Mouse (Mus musculus): ENCODE measurements around the gene Zfp524. TPM values are rescaled to one million over a fixed set of nuclear protein-coding genes. Genes with fewer than 3 reads are reported as not detected.

Zfp524 gene
- polyA plus RNA-seq, 1 experiment from 2014 or later = 8.7 TPM

GRCm38 (mm10) chr7:5056651-5057263 is 42.5 kb downstream of the Zfp524 start:
- ATAC-seq (ENCODE audit: low FRiP score, low read depth) = no peak
- WGBS = 2% methylated on average over 55 of the region's 55 CpGs
- H3K36me3 ChIP-seq = no peaks in the 10 kb centered on the region
- no peaks in the 10 kb centered on the region for H3K9me3 ChIP-seq
- peak overlapping the region; percentile 69 for H3K9ac ChIP-seq
- peak overlapping the region; percentile 26; the same call in 1 of the 2 replicates for H3K27ac ChIP-seq
- H3K4me3 ChIP-seq = peak overlapping the region; percentile 44
- peaks cover 63% of the 10 kb centered on the region for H3K27me3 ChIP-seq (replicated peaks)
- peaks cover 47% of the 10 kb centered on the region for H3K4me1 ChIP-seq
- peak overlapping the region; percentile 68 for H3K4me2 ChIP-seq (replicated peaks)

- 37% methylated on average over 8 of the region's 8 CpGs for WGBS
- Histone ChIP-seq H3K27ac (no peak overlapping the region), H3K9me3 (no peaks in the 10 kb centered on the region), H3K27me3 (replicated peaks) (peaks cover 63% of the 10 kb centered on the region), H3K4me2 (replicated peaks) (peak overlapping the region; percentile 68), H3K4me1 (peaks cover 41% of the 10 kb centered on the region), H3K4me3 (peak overlapping the region; percentile 44), H3K36me3 (no peaks in the 10 kb centered on the region), H3K9ac (peak overlapping the region; percentile 69; the same call in 1 of the 2 replicates)
- ATAC-seq (ENCODE audit: low FRiP score, low read depth) = no peak
Measured at GRCm38 (mm10) chr7:5057381-5057780, 43.2 kb downstream of the Zfp524 start.

- no peak for ATAC-seq (ENCODE audit: low FRiP score, low read depth)
- H3K9ac ChIP-seq = no peak overlapping the region
- peak overlapping the region; percentile 68 for H3K4me2 ChIP-seq (replicated peaks)
- H3K4me3 ChIP-seq = peak overlapping the region; percentile 44; the same call in 1 of the 2 replicates
- H3K9me3 ChIP-seq = no peaks in the 10 kb centered on the region
- peaks cover 61% of the 10 kb centered on the region for H3K27me3 ChIP-seq (replicated peaks)
- 28% methylated on average over 11 of the region's 11 CpGs for WGBS
- no peaks in the 10 kb centered on the region for H3K36me3 ChIP-seq
- no peak overlapping the region for H3K27ac ChIP-seq
- peaks cover 37% of the 10 kb centered on the region for H3K4me1 ChIP-seq
Measured at GRCm38 (mm10) chr7:5057804-5058203, 43.6 kb downstream of the Zfp524 start.

GRCm38 (mm10) chr7:5058631-5059030 is 44.4 kb downstream of the Zfp524 start:
- H3K27ac ChIP-seq = no peak overlapping the region
- no peak overlapping the region for H3K9ac ChIP-seq
- no peaks in the 10 kb centered on the region for H3K9me3 ChIP-seq
- WGBS = 90% methylated on average over 1 of the region's 1 CpGs
- H3K4me3 ChIP-seq = no peak overlapping the region
- H3K4me1 ChIP-seq = peaks cover 32% of the 10 kb centered on the region
- H3K36me3 ChIP-seq = no peaks in the 10 kb centered on the region
- no peak overlapping the region; the same call in 1 of the 2 replicates for H3K4me2 ChIP-seq (replicated peaks)
- H3K27me3 ChIP-seq (replicated peaks) = peaks cover 53% of the 10 kb centered on the region
- ATAC-seq (ENCODE audit: low FRiP score, low read depth) = no peak

GRCm38 (mm10) chr7:5059421-5059820 is 45.2 kb downstream of the Zfp524 start:
- H3K4me1 ChIP-seq = peaks cover 32% of the 10 kb centered on the region
- no peak overlapping the region for H3K27ac ChIP-seq
- H3K9ac ChIP-seq = peak overlapping the region; percentile 80; the same call in 1 of the 2 replicates
- H3K4me2 ChIP-seq (replicated peaks) = peak overlapping the region; percentile 86
- H3K9me3 ChIP-seq = no peaks in the 10 kb centered on the region
- WGBS = 93% methylated on average over 12 of the region's 12 CpGs
- peaks cover 45% of the 10 kb centered on the region for H3K27me3 ChIP-seq (replicated peaks)
- H3K36me3 ChIP-seq = no peaks in the 10 kb centered on the region
- no peak for ATAC-seq (ENCODE audit: low FRiP score, low read depth)
- H3K4me3 ChIP-seq = no peak overlapping the region

GRCm38 (mm10) chr7:5060239-5060731 is 46.1 kb downstream of the Zfp524 start:
- peak overlapping the region; percentile 96 for H3K27ac ChIP-seq
- no peak; the same call in 1 of the 2 replicates for ATAC-seq (ENCODE audit: low FRiP score, low read depth)

GRCm38 (mm10) chr7:5060944-5061773 is 46.9 kb downstream of the Zfp524 start:
- Histone ChIP-seq H3K4me2 (replicated peaks) (peak overlapping the region; percentile 86), H3K27ac (peak overlapping the region; percentile 96), H3K9ac (peak overlapping the region; percentile 80), H3K27me3 (replicated peaks) (peaks cover 28% of the 10 kb centered on the region), H3K36me3 (peaks cover 4% of the 10 kb centered on the region; the same call in 1 of the 2 replicates), H3K9me3 (no peaks in the 10 kb centered on the region), H3K4me1 (peaks cover 41% of the 10 kb centered on the region), H3K4me3 (peak overlapping the region; percentile 70)
- ATAC-seq (ENCODE audit: low FRiP score, low read depth) = peak; percentile 91
- WGBS = under 1% methylated on average over 60 of the region's 60 CpGs

More at GRCm38 (mm10) chr7:5060239-5060731, 46.1 kb downstream of the Zfp524 start:
- H3K36me3 ChIP-seq = no peaks in the 10 kb centered on the region
- no peaks in the 10 kb centered on the region for H3K9me3 ChIP-seq
- H3K4me2 ChIP-seq (replicated peaks) = peak overlapping the region; percentile 86
- peaks cover 36% of the 10 kb centered on the region for H3K27me3 ChIP-seq (replicated peaks)
- H3K4me1 ChIP-seq = peaks cover 34% of the 10 kb centered on the region
- H3K9ac ChIP-seq = peak overlapping the region; percentile 80
- peak overlapping the region; percentile 70 for H3K4me3 ChIP-seq
- WGBS = 2% methylated on average over 27 of the region's 27 CpGs

- Histone ChIP-seq H3K27me3 (replicated peaks) (peaks cover 20% of the 10 kb centered on the region), H3K36me3 (peaks cover 11% of the 10 kb centered on the region), H3K9me3 (no peaks in the 10 kb centered on the region), H3K4me1 (peaks cover 36% of the 10 kb centered on the region), H3K4me3 (peak within 1 kb of the TSS; percentile 70), H3K9ac (peak within 1 kb of the TSS; percentile 80), H3K27ac (peak within 1 kb of the TSS; percentile 96), H3K4me2 (replicated peaks) (peak within 1 kb of the TSS; percentile 86)
- ATAC-seq (ENCODE audit: low FRiP score, low read depth) = peak; percentile 85
- under 1% methylated on average over 63 of the region's 65 CpGs for WGBS
Measured at GRCm38 (mm10) chr7:5061774-5062359, 47.7 kb downstream of the Zfp524 start, which contains the start of gene U2af2. TSS of gene U2af2 (plus strand) at chr7:5062143.

GRCm38 (mm10) chr7:5062360-5063001 is 48.3 kb downstream of the Zfp524 start:
- H3K9ac ChIP-seq = peak overlapping the region; percentile 80
- H3K9me3 ChIP-seq = no peaks in the 10 kb centered on the region
- under 1% methylated on average over 48 of the region's 51 CpGs for WGBS
- peak overlapping the region; percentile 70 for H3K4me3 ChIP-seq
- peak overlapping the region; percentile 86 for H3K4me2 ChIP-seq (replicated peaks)
- peaks cover 14% of the 10 kb centered on the region for H3K27me3 ChIP-seq (replicated peaks)
- H3K27ac ChIP-seq = peak overlapping the region; percentile 96
- H3K4me1 ChIP-seq = peaks cover 34% of the 10 kb centered on the region
- peaks cover 17% of the 10 kb centered on the region for H3K36me3 ChIP-seq
- peak; percentile 43 for ATAC-seq (ENCODE audit: low FRiP score, low read depth)

- Histone ChIP-seq H3K27me3 (replicated peaks) (no peaks in the 10 kb centered on the region), H3K4me3 (no peak overlapping the region), H3K36me3 (peaks cover 41% of the 10 kb centered on the region), H3K9me3 (no peaks in the 10 kb centered on the region), H3K27ac (no peak overlapping the region), H3K9ac (no peak overlapping the region), H3K4me2 (replicated peaks) (no peak overlapping the region), H3K4me1 (peaks cover 26% of the 10 kb centered on the region)
- WGBS = 95% methylated on average over 6 of the region's 6 CpGs
- ATAC-seq (ENCODE audit: low FRiP score, low read depth) = no peak
Measured at GRCm38 (mm10) chr7:5064886-5065285, 50.7 kb downstream of the Zfp524 start.
